Mouse (Mus musculus) lung, embryonic 15.5 days (tissue): ENCODE results near the gene Tmem269. TPM values are rescaled to one million over a fixed set of nuclear protein-coding genes. Genes with fewer than 3 reads are reported as not detected.

Experiments
- ATAC-seq: fragments of 200-750 bp; cut with Nextera tagmentation; 2 replicates; pipeline ENCODE4 v1.8.0; 2017; ENCODE audit warnings: moderate number of reproducible peaks, borderline replicate concordance; ENCODE audit not compliant: low FRiP score, low TSS enrichment; ENCODE audit errors: extremely low read depth
- H3K27ac ChIP-seq: fragments of 300-500 bp; sonication (generic); 2 replicates; pipeline ENCODE4 v1.5.1; 2015; ENCODE audit warnings: moderate library complexity, mild to moderate bottlenecking, inconsistent platforms
- H3K27me3 ChIP-seq: fragments of 300-500 bp; sonication (generic); 2 replicates; pipeline ENCODE4 v1.6.1; 2015; ENCODE audit warnings: inconsistent platforms
- H3K36me3 ChIP-seq: fragments of 300-500 bp; sonication (generic); 2 replicates; pipeline ENCODE4 v1.6.1; 2015; ENCODE audit warnings: inconsistent platforms
- H3K4me1 ChIP-seq: fragments of 300-500 bp; sonication (generic); 2 replicates; pipeline ENCODE4 v1.6.1; 2015; ENCODE audit warnings: inconsistent platforms
- H3K4me2 ChIP-seq: fragments of 300-500 bp; sonication (generic); 2 replicates; pipeline ENCODE4 v1.6.1; 2015; ENCODE audit warnings: inconsistent platforms, mild to moderate bottlenecking, moderate library complexity
- H3K4me3 ChIP-seq: fragments of 300-500 bp; sonication (generic); 2 replicates; pipeline ENCODE4 v1.5.1; 2015; ENCODE audit warnings: mild to moderate bottlenecking, inconsistent platforms
- H3K9ac ChIP-seq: fragments of 300-500 bp; sonication (generic); 2 replicates; pipeline ENCODE4 v1.6.1; 2015; ENCODE audit warnings: inconsistent platforms
- H3K9me3 ChIP-seq: fragments of 300-500 bp; sonication (generic); 2 replicates; pipeline ENCODE4 v1.6.1; 2016; ENCODE audit warnings: inconsistent platforms
- WGBS: fragments of 180-500 bp; shearing (Covaris S2); methylation state at CpG from one replicate; pipeline ENCODE4 v1.1.7; 2015; 5-methylcytosine and 5-hydroxymethylcytosine counted together
- polyA plus RNA-seq: library from polyadenylated mRNA; unstranded; fragments of >200 nt; fragmentation: Nextera tagmentation; extraction: Ambion mirVana; gene quantifications from 2 replicates; pipeline ENCODE4 v1.2.1, GENCODE M21; 2015

The Tmem269 gene
- polyA plus RNA-seq, 1 experiment from 2014 or later: not detected

GRCm38 (mm10) chr4:119191273-119191672 lies 26.7 kb downstream of the Tmem269 start:
- WGBS: 58% methylated on average over 3 of the region's 3 CpGs
- Histone ChIP-seq H3K9me3 (no peaks in the 10 kb centered on the region), H3K4me2 (no peak overlapping the region), H3K36me3 (no peaks in the 10 kb centered on the region), H3K4me1 (peaks cover 7% of the 10 kb centered on the region; the same call in 1 of the 2 replicates), H3K4me3 (no peak overlapping the region), H3K27ac (no peak overlapping the region), H3K27me3 (0 out of 2 replicates have a peak, but pooled peaks cover 5% of the 10 kb centered on the region), H3K9ac (no peak overlapping the region)
- no peak for ATAC-seq

- Histone ChIP-seq H3K27ac (no peak overlapping the region), H3K9me3 (no peaks in the 10 kb centered on the region), H3K36me3 (no peaks in the 10 kb centered on the region), H3K9ac (no peak overlapping the region), H3K4me1 (0 out of 2 replicates have a peak, but pooled peaks cover under 1% of the 10 kb centered on the region), H3K4me3 (no peak overlapping the region), H3K4me2 (no peak overlapping the region), H3K27me3 (0 out of 2 replicates have a peak, but pooled peaks cover 5% of the 10 kb centered on the region)
- ATAC-seq: no peak
- WGBS: 81% methylated on average over 8 of the region's 8 CpGs
Observed at GRCm38 (mm10) chr4:119190618-119191017, 27.4 kb downstream of the Tmem269 start.

DNA sequence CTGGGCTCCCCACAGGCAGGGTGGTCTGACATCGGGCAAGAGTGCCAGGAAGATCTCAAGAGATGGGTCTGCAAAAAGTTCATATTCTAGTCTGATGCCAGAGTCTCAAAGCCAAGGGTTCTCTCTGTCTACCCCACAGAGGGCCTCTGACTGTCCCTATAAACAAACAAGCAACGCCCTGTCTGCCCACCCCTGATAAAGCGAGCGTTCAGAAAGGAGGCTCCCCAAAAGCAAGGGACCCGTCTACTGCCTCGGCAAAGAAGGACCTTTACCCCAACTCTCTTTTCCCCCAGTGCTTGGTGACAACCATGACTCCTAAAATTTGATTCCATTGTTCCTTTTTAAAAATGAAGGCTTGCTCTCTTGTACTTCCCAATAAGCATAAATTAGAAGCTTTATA lies 28.2 kb downstream of the Tmem269 start, which contains the start of gene Ermap:
Ermap (minus strand) TSS at position 148 of the 400 bp plus-strand sequence.
- H3K27me3 ChIP-seq: 0 out of 2 replicates have a peak, but pooled peaks cover 5% of the 10 kb centered on the region
- H3K9me3 ChIP-seq: no peaks in the 10 kb centered on the region
- no peak within 1 kb of the TSS for H3K27ac ChIP-seq
- no peaks in the 10 kb centered on the region for H3K36me3 ChIP-seq
- H3K4me3 ChIP-seq: no peak within 1 kb of the TSS
- no peak within 1 kb of the TSS for H3K4me2 ChIP-seq
- ATAC-seq: no peak
- H3K9ac ChIP-seq: no peak within 1 kb of the TSS
- WGBS: 60% methylated on average over 6 of the region's 6 CpGs
- H3K4me1 ChIP-seq: no peaks in the 10 kb centered on the region

GRCm38 (mm10) chr4:119189392-119189791 lies 28.6 kb downstream of the Tmem269 start:
- no peaks in the 10 kb centered on the region for H3K4me1 ChIP-seq
- 0 out of 2 replicates have a peak, but pooled peaks cover 5% of the 10 kb centered on the region for H3K27me3 ChIP-seq
- no peak for ATAC-seq
- no peak overlapping the region for H3K9ac ChIP-seq
- H3K36me3 ChIP-seq: no peaks in the 10 kb centered on the region
- H3K9me3 ChIP-seq: no peaks in the 10 kb centered on the region
- whole genome bisulfite sequencing: 68% methylated on average over 6 of the region's 6 CpGs
- H3K4me3 ChIP-seq: no peak overlapping the region
- no peak overlapping the region for H3K27ac ChIP-seq
- no peak overlapping the region for H3K4me2 ChIP-seq

DNA sequence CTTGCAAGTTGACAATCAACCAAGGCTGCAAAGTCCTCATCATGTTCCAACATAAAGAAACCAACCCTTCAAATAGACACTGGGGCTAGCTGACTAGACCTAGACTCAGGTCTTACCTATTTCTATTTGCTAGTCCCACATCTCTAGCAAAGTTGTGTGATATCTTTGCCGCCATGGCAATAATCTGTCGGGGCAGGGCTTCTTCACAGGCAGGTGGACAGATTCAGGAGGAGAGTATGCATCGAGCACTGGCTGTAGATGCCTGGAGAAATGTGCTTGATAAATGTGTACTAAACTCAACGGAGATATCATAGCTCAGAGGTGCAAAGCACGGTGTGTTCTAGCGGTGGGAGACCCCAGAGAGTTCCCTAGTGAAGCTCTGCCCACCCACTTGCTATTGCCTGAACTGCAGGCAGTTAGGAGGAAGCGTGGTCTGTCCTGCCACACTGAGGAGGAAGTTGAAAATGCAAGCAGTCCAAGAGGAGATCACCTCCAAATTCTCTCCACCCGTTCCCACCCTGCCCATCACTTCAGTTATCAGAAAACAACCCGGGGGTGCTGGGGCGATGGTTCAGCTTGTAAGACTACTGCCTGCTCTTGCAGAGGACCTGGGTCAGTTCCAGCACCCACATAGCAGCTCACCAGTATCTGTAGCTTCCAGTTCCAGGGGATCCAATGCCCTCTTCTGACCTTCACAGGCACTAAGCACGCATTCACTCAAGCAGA lies 29.8 kb downstream of the Tmem269 start:
- Histone ChIP-seq H3K9ac (no peak overlapping the region), H3K4me3 (no peak overlapping the region), H3K27me3 (0 out of 2 replicates have a peak, but pooled peaks cover 5% of the 10 kb centered on the region), H3K4me1 (no peaks in the 10 kb centered on the region), H3K9me3 (no peaks in the 10 kb centered on the region), H3K4me2 (no peak overlapping the region), H3K36me3 (no peaks in the 10 kb centered on the region), H3K27ac (no peak overlapping the region)
- no peak for ATAC-seq
- WGBS: 38% methylated on average over 11 of the region's 11 CpGs

GRCm38 (mm10) chr4:119185771-119186170 lies 32.2 kb downstream of the Tmem269 start:
- H3K36me3 ChIP-seq: no peaks in the 10 kb centered on the region
- H3K9me3 ChIP-seq: no peaks in the 10 kb centered on the region
- H3K27ac ChIP-seq: no peak overlapping the region
- H3K27me3 ChIP-seq: 0 out of 2 replicates have a peak, but pooled peaks cover 5% of the 10 kb centered on the region
- H3K4me2 ChIP-seq: no peak overlapping the region
- no peak overlapping the region for H3K4me3 ChIP-seq
- no peak for ATAC-seq
- no peaks in the 10 kb centered on the region for H3K4me1 ChIP-seq
- WGBS: 70% methylated on average over 4 of the region's 4 CpGs
- H3K9ac ChIP-seq: no peak overlapping the region

DNA sequence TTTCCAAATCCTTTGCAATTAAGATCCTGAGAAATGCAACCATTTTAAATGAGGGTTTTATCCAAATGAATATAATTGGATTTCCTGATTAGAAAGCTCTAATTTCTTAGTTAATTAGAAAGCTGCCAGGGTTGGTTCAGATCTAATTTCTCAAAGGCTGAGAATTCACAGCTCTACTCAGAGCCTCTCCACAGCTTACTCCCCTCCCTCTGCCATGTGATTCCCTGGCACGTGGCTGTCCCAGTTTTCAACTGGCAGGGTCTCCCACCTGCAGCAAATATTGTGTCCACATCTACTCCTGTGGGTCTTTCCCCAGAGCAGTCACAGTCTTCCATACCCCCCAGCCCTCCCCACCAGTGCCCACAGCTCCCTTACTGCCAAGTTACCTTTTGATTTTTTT lies 34.5 kb downstream of the Tmem269 start:
- H3K4me2 ChIP-seq: no peak overlapping the region
- no peaks in the 10 kb centered on the region for H3K9me3 ChIP-seq
- no peaks in the 10 kb centered on the region for H3K36me3 ChIP-seq
- no peak overlapping the region for H3K9ac ChIP-seq
- no peak for ATAC-seq
- H3K27me3 ChIP-seq: 0 out of 2 replicates have a peak, but pooled peaks cover 1% of the 10 kb centered on the region
- no peaks in the 10 kb centered on the region for H3K4me1 ChIP-seq
- H3K4me3 ChIP-seq: no peak overlapping the region
- H3K27ac ChIP-seq: no peak overlapping the region
- 21% methylated on average over 1 of the region's 1 CpGs for WGBS

DNA sequence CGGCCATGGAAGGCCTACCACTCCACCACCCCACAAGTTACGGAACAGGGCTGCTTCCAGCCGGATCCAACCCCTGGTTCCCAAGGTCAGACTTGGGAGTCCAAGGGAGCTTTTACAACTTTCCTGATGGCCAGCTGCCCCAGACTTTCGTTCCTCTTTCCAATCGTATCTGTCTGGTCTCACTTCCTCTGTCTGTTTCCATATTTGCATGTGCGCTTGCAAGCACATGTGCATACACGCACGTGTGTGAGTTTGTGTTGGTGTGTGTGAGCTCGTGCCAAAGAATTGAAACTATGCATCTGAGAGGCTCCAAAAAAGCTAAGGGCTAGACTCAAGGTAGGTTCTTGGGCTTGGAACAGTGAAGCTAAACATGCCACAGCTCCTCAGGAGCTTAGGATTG lies 36.6 kb downstream of the Tmem269 start:
- no peaks in the 10 kb centered on the region for H3K36me3 ChIP-seq
- 86% methylated on average over 9 of the region's 9 CpGs for WGBS
- no peaks in the 10 kb centered on the region for H3K9me3 ChIP-seq
- no peaks in the 10 kb centered on the region for H3K27me3 ChIP-seq
- H3K9ac ChIP-seq: no peak overlapping the region
- H3K4me2 ChIP-seq: no peak overlapping the region
- no peak for ATAC-seq
- no peaks in the 10 kb centered on the region for H3K4me1 ChIP-seq
- no peak overlapping the region for H3K4me3 ChIP-seq
- H3K27ac ChIP-seq: no peak overlapping the region

DNA sequence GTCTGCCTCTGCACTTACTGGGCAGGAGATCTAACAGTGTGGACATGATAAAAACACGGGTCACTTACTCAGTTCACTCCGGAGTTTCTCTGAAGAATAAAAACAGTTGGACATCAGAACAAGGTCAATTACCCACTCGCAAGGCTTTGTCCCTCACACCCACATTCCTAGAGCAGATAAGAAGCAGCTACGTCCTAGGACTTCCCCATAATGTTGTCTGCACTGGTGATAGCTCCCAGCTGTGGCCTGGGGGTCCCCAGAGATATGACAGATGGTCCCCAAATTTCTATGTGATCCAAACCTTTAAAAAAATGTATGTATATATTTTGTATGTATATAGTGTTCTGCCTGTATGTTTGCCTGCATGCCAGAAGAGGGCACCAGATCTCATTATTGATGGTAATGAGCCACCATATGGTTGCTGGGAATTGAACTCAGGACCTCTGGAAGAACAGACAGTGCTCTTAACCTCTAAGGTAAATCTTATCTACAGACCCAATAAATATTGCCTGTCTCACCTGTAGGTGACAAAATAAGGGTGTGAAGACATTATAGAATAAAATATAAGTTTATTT lies 37.8 kb downstream of the Tmem269 start:
- H3K9ac ChIP-seq: no peak overlapping the region
- no peaks in the 10 kb centered on the region for H3K36me3 ChIP-seq
- no peak overlapping the region for H3K27ac ChIP-seq
- H3K4me2 ChIP-seq: no peak overlapping the region
- H3K9me3 ChIP-seq: no peaks in the 10 kb centered on the region
- WGBS: 42% methylated on average over 4 of the region's 4 CpGs
- no peaks in the 10 kb centered on the region for H3K27me3 ChIP-seq
- no peak for ATAC-seq
- no peak overlapping the region for H3K4me3 ChIP-seq
- H3K4me1 ChIP-seq: no peaks in the 10 kb centered on the region

- ATAC-seq: no peak
- Histone ChIP-seq H3K36me3 (no peaks in the 10 kb centered on the region), H3K9ac (no peak overlapping the region), H3K27ac (no peak overlapping the region), H3K9me3 (no peaks in the 10 kb centered on the region), H3K4me2 (no peak overlapping the region), H3K4me1 (peaks cover 2% of the 10 kb centered on the region; the same call in 1 of the 2 replicates), H3K27me3 (no peaks in the 10 kb centered on the region), H3K4me3 (no peak overlapping the region)
- 43% methylated on average over 18 of the region's 18 CpGs for WGBS
Observed at GRCm38 (mm10) chr4:119178331-119178730, 39.7 kb downstream of the Tmem269 start.

DNA sequence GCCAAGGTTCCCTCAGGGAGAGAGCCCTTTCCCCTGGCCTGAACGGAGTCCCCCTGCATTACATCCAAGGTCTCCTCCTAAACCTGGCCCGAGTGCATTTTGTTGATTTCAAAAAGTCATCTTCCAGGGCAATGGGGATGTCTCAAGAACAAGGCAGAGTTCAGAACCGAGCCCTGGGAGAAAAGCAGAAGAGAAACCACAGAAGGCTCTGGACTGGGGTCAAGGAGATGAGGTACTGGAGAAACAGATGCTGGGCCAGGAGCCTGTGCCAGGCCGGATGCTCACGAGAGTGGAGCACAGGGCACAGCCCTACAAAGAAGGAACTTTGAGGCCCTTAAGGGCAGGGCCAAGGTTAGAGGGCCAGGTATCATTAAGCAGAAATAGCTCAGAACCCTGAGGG lies 40.3 kb downstream of the Tmem269 start:
- ATAC-seq: no peak
- 64% methylated on average over 5 of the region's 5 CpGs for WGBS

DNA sequence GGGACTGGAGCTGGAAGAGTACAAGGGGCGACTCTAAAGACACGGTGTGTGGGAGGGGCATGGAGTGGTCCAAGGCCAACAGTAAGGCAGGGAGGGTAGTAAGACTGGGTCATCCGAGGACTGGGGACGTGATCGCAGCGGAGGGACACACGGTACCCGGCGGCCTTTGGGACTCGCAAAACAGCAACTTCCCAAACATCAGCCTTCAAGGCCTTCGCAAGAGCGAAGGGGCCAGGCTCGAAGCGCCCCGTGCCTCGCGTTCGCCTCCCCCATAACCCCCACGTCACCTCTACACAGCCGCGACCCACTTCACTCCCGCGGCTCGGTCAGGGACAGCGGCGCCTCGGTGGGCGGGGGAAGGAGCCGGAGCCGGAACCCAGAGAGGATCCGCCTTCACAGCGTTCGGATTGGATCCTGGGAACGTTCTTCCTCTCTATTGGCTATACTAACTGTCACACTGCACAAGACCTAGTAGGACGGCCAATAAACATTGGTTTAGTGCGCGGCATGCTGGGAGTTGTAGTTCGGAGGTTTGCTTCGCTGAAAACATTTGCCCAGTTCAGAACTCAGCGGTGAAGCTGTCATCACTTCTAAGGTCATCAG lies 44.1 kb downstream of the Tmem269 start, which contains the start of gene Zfp691:
Zfp691 (minus strand) TSS at position 345 of the 603 bp plus-strand sequence.
- peaks cover 17% of the 10 kb centered on the region for H3K36me3 ChIP-seq
- no peaks in the 10 kb centered on the region for H3K9me3 ChIP-seq
- ATAC-seq: peak; percentile 100
- H3K27ac ChIP-seq: no peak within 1 kb of the TSS
- WGBS: under 1% methylated on average over 40 of the region's 40 CpGs
- H3K4me1 ChIP-seq: peaks cover 10% of the 10 kb centered on the region; the same call in 1 of the 2 replicates
- peak within 1 kb of the TSS; percentile 73 for H3K4me2 ChIP-seq
- H3K9ac ChIP-seq: peak within 1 kb of the TSS; percentile 90
- H3K27me3 ChIP-seq: no peaks in the 10 kb centered on the region
- peak within 1 kb of the TSS; percentile 82 for H3K4me3 ChIP-seq

More for the DNA sequence above, 40.3 kb downstream of the Tmem269 start:
- no peaks in the 10 kb centered on the region for H3K9me3 ChIP-seq
- no peak overlapping the region for H3K9ac ChIP-seq
- peaks cover 8% of the 10 kb centered on the region; the same call in 1 of the 2 replicates for H3K4me1 ChIP-seq
- no peaks in the 10 kb centered on the region for H3K27me3 ChIP-seq
- no peak overlapping the region for H3K27ac ChIP-seq
- H3K36me3 ChIP-seq: no peaks in the 10 kb centered on the region
- H3K4me3 ChIP-seq: no peak overlapping the region
- no peak overlapping the region for H3K4me2 ChIP-seq
